Mouse (Mus musculus) liver, adult 2 months (tissue): Measurements from ENCODE around the gene Ren1. TPM values are rescaled to one million over a fixed set of nuclear protein-coding genes. Genes with fewer than 3 reads are reported as not detected.

ENCODE experiments used
- DNase-seq: peaks from one replicate; pipeline ENCODE4 v3.0.0-alpha.2; 2011; ENCODE audit warnings: low read depth, low spot score; ENCODE audit errors: extremely low read depth
- H3K27ac ChIP-seq: fragments of 200-500 bp; replicated peaks from 2 replicates; pipeline ENCODE4 v1.5.1; 2012; ENCODE audit warnings: low read depth, mild to moderate bottlenecking, control low read depth, inconsistent platforms, low read length; ENCODE audit not compliant: insufficient read depth
- H3K27me3 ChIP-seq: fragments of 200-500 bp; 2 replicates; pipeline ENCODE4 v1.6.1; 2012; ENCODE audit warnings: mild to moderate bottlenecking, moderate library complexity, low read length, inconsistent platforms; ENCODE audit not compliant: control insufficient read depth, insufficient read depth
- H3K36me3 ChIP-seq: fragments of 200-500 bp; 2 replicates; pipeline ENCODE4 v1.6.1; 2012; ENCODE audit warnings: low read length, inconsistent platforms; ENCODE audit not compliant: control insufficient read depth, insufficient read depth
- H3K4me1 ChIP-seq: fragments of 200-500 bp; 2 replicates; pipeline ENCODE4 v1.6.1; 2011; ENCODE audit warnings: low read length; ENCODE audit not compliant: control insufficient read depth, insufficient read depth
- H3K4me3 ChIP-seq: fragments of 200-500 bp; 2 replicates; pipeline ENCODE4 v1.5.1; 2011; ENCODE audit warnings: low read depth, mild to moderate bottlenecking, control low read depth, low read length, moderate library complexity; ENCODE audit not compliant: insufficient read depth
- H3K79me2 ChIP-seq: fragments of 200-500 bp; 2 replicates; pipeline ENCODE4 v1.6.1; 2012; ENCODE audit warnings: inconsistent platforms, mild to moderate bottlenecking, low read length, moderate library complexity; ENCODE audit not compliant: control insufficient read depth, insufficient read depth
- H3K9ac ChIP-seq: fragments of 200-500 bp; 2 replicates; pipeline ENCODE4 v1.6.1; 2012; ENCODE audit warnings: low read depth, mild to moderate bottlenecking, control low read depth, inconsistent platforms, low read length
- CTCF ChIP-seq: fragments of 200-500 bp; IDR thresholded peaks from 2 replicates; pipeline ENCODE4 v1.5.1; 2011; ENCODE audit warnings: low read depth, low read length, control low read depth
- POLR2A ChIP-seq: fragments of 200-500 bp; IDR thresholded peaks from 2 replicates; pipeline ENCODE4 v1.6.1; 2011; ENCODE audit warnings: low read length, control low read depth; ENCODE audit not compliant: insufficient read depth; ENCODE audit errors: extremely low read depth
- WGBS: fragments of 180-500 bp; shearing (Covaris S2); methylation state at CpG from one replicate; pipeline ENCODE4 v1.1.7; 2018; 5-methylcytosine and 5-hydroxymethylcytosine counted together
- polyA plus RNA-seq: library from polyadenylated mRNA; depleted of rRNA; stranded (reverse); fragments of >200 nt; gene quantifications from 2 replicates; pipeline ENCODE4 v1.2.3, GENCODE M21; 2012
- total RNA-seq: library from RNA; depleted of rRNA; stranded (reverse); fragments of >200 nt; gene quantifications from 2 replicates; pipeline ENCODE4 v1.2.3, GENCODE M21; 2014

The Ren1 gene
- total and polyA plus RNA-seq, 2 experiments = 0.18 TPM; not detected in 1

- TF ChIP-seq POLR2A (no peak), CTCF (no peak)
- Histone ChIP-seq H3K79me2 (no peaks in the 10 kb centered on the region), H3K9ac (no peak overlapping the region), H3K27ac (no peak overlapping the region), H3K4me1 (peaks cover 3% of the 10 kb centered on the region; the same call in 1 of the 2 replicates), H3K36me3 (no peaks in the 10 kb centered on the region), H3K4me3 (no peak overlapping the region), H3K27me3 (no peaks in the 10 kb centered on the region)
- no peak for DNase-seq
- 56% methylated on average over 8 of the region's 8 CpGs for WGBS
These were observed 6.0 kb downstream of the Ren1 start for GRCm38 (mm10) chr1:133356330-133356729.

DNA sequence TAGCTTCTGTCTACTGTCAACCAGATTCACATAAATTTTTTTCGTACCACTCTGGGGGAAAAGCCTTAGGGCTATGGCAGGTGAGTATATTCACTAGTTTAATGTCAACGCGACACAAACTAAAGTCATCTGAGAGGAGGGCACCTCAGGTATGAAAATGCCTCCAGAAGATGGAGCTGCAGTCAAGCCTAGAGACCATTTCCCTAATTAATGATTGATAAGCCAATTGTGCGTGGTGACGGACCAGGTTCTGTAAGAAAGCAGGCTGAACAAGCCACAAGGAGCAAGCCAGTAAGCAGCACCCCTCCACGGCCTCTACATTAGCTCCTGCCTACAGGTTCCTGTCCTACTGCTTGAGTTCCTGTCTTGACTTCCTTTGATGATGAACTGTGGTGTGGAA lies 10.7 kb downstream of the Ren1 start:
- 53% methylated on average over 6 of the region's 6 CpGs for WGBS
- H3K4me1 ChIP-seq = peaks cover 15% of the 10 kb centered on the region
- H3K4me3 ChIP-seq = no peak overlapping the region
- DNase-seq = peak; percentile 85
- peak overlapping the region; percentile 98 for H3K27ac ChIP-seq
- TF ChIP-seq CTCF (peak; percentile 19; the same call in 1 of the 2 replicates), POLR2A (no peak)
- H3K79me2 ChIP-seq = peaks cover 18% of the 10 kb centered on the region; the same call in 1 of the 2 replicates
- H3K36me3 ChIP-seq = no peaks in the 10 kb centered on the region
- no peaks in the 10 kb centered on the region for H3K27me3 ChIP-seq
- H3K9ac ChIP-seq = peak overlapping the region; percentile 7

- Histone ChIP-seq H3K79me2 (peaks cover 18% of the 10 kb centered on the region; the same call in 1 of the 2 replicates), H3K36me3 (no peaks in the 10 kb centered on the region), H3K4me3 (no peak overlapping the region), H3K4me1 (peaks cover 20% of the 10 kb centered on the region), H3K27me3 (no peaks in the 10 kb centered on the region), H3K27ac (peak overlapping the region; percentile 99), H3K9ac (peak overlapping the region; percentile 72; the same call in 1 of the 2 replicates)
- DNase-seq = peak; percentile 100
- 27% methylated on average over 5 of the region's 5 CpGs for WGBS
- TF ChIP-seq POLR2A (no peak), CTCF (no peak)
These were observed 11.8 kb downstream of the Ren1 start for GRCm38 (mm10) chr1:133362103-133362502.

- 1% methylated on average over 52 of the region's 52 CpGs for WGBS
- DNase-seq = peak; percentile 95
- H3K4me1 ChIP-seq = peaks cover 30% of the 10 kb centered on the region
- no peaks in the 10 kb centered on the region for H3K36me3 ChIP-seq
- H3K27ac ChIP-seq = peak within 1 kb of the TSS; percentile 99
- H3K9ac ChIP-seq = peak within 1 kb of the TSS; percentile 98
- TF ChIP-seq CTCF (no peak), POLR2A (peak; percentile 79; the same call in 1 of the 2 replicates)
- H3K27me3 ChIP-seq = no peaks in the 10 kb centered on the region
- peaks cover 18% of the 10 kb centered on the region; the same call in 1 of the 2 replicates for H3K79me2 ChIP-seq
- H3K4me3 ChIP-seq = peak within 1 kb of the TSS; percentile 87
These were observed 13.1 kb downstream of the Ren1 start, which contains the start of gene Etnk2 for GRCm38 (mm10) chr1:133363276-133364021. Gene Etnk2, plus strand, starts transcription at chr1:133363572.

DNA sequence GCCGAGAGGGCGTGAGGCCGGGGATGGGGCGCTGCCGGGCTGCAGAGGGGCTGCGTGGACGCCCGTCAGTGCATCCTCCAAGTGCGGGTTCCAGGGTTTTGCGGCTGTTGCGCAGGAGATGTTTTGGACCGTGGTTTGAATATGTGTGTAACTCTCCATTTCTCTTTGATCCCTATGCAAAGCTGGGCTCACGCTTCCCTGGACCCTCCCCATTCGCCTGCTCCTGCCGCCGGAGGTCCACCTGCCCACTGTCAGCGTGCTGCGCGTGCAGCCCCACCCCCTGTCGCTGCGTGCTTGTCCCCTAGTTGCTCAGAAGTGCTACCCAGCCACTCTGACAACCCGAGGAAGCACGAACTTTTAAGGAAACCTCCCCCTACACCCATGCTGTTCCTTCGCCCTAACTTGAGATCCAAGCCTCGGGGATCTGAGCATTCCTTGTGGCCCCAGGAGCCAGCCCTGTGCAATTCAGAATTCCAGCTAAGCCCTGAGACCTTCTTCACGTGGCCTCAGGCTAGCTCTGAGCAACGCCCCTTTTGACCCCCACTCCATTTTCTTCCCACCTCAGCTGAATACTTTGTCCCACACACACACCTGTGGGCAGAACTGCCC lies 13.8 kb downstream of the Ren1 start:
- H3K27ac ChIP-seq = peak overlapping the region; percentile 95

More for the DNA sequence above, 13.8 kb downstream of the Ren1 start:
- 3% methylated on average over 27 of the region's 27 CpGs for WGBS
- peaks cover 35% of the 10 kb centered on the region for H3K4me1 ChIP-seq
- DNase-seq = peak; percentile 42
- peaks cover 4% of the 10 kb centered on the region; the same call in 1 of the 2 replicates for H3K36me3 ChIP-seq
- peak overlapping the region; percentile 98 for H3K9ac ChIP-seq
- H3K27me3 ChIP-seq = no peaks in the 10 kb centered on the region
- H3K79me2 ChIP-seq = peaks cover 18% of the 10 kb centered on the region; the same call in 1 of the 2 replicates
- TF ChIP-seq POLR2A = no peak
- no peak for TF ChIP-seq CTCF
- peak overlapping the region; percentile 87 for H3K4me3 ChIP-seq
